Mouse (Mus musculus) intestine, embryonic 15.5 days (tissue): ENCODE measurements at regions not wholly inside any gene's neighbourhood (a gene's known extent, or its start where the extent isn't known, plus 50 kb on each side); places are given as distances from the start of the nearest gene placed in this dataset.

Source experiments
- ATAC-seq: fragments of 200-750 bp; cut with Nextera tagmentation; 2 replicates; pipeline ENCODE4 v1.8.0; 2017; ENCODE audit warnings: moderate TSS enrichment, moderate library complexity
- H3K27ac ChIP-seq: fragments of 300-500 bp; sonication (generic); 2 replicates; pipeline ENCODE4 v1.5.1; 2015; ENCODE audit warnings: mild to moderate bottlenecking, inconsistent platforms
- H3K27me3 ChIP-seq: fragments of 300-500 bp; sonication (generic); replicated peaks from 2 replicates; pipeline ENCODE4 v1.6.1; 2015; ENCODE audit warnings: inconsistent platforms
- H3K36me3 ChIP-seq: fragments of 300-500 bp; sonication (generic); 2 replicates; pipeline ENCODE4 v1.6.1; 2015; ENCODE audit warnings: inconsistent platforms
- H3K4me1 ChIP-seq: fragments of 300-500 bp; sonication (generic); replicated peaks from 2 replicates; pipeline ENCODE4 v1.6.1; 2015; ENCODE audit warnings: inconsistent platforms
- H3K4me2 ChIP-seq: fragments of 300-500 bp; sonication (generic); replicated peaks from 2 replicates; pipeline ENCODE4 v1.6.1; 2015; ENCODE audit warnings: mild to moderate bottlenecking, inconsistent platforms
- H3K4me3 ChIP-seq: fragments of 300-500 bp; sonication (generic); replicated peaks from 2 replicates; pipeline ENCODE4 v1.5.1; 2015; ENCODE audit warnings: inconsistent platforms
- H3K9ac ChIP-seq: fragments of 300-500 bp; sonication (generic); 2 replicates; pipeline ENCODE4 v1.6.1; 2015; ENCODE audit warnings: inconsistent platforms
- H3K9me3 ChIP-seq: fragments of 300-500 bp; sonication (generic); 2 replicates; pipeline ENCODE4 v1.6.1; 2016; ENCODE audit warnings: inconsistent platforms
- WGBS: fragments of 180-500 bp; shearing (Covaris S2); methylation state at CpG from one replicate; pipeline ENCODE4 v1.1.7; 2015; 5-methylcytosine and 5-hydroxymethylcytosine counted together

DNA sequence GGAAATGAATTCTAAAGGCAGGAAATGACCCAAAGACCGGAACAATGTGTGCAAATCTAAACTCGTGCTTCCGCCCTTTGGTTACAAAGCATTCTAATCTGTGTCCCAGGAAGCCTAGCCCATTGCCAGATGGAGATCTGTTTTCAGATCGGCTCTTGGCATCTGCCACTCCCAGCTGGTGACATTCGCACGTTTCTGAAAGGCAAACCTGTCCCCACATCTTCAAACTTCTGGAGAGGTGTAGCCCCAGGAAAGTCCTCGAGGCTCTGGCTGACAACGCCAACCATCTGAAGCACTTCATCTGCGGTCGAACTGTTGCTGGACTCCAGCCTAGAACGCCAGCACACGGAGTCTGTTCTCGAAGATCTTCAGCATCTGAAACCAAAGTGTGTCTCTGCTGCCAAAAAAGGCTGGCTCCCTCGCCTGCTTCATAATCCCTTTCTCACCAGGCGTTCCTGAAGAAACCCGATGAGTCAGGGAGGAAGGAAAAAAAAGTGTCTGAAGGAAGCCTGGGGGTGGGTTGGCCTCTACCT lies 73.2 kb upstream of the Map4k3 start:
- Histone ChIP-seq H3K4me3 (no peak overlapping the region), H3K36me3 (no peaks in the 10 kb centered on the region), H3K9me3 (no peaks in the 10 kb centered on the region), H3K4me2 (peak overlapping the region; percentile 37), H3K4me1 (peaks cover 19% of the 10 kb centered on the region), H3K27me3 (no peaks in the 10 kb centered on the region), H3K9ac (no peak overlapping the region), H3K27ac (peak overlapping the region; percentile 84)
- ATAC-seq = peak; percentile 54
- WGBS = 26% methylated on average over 16 of the region's 16 CpGs

DNA sequence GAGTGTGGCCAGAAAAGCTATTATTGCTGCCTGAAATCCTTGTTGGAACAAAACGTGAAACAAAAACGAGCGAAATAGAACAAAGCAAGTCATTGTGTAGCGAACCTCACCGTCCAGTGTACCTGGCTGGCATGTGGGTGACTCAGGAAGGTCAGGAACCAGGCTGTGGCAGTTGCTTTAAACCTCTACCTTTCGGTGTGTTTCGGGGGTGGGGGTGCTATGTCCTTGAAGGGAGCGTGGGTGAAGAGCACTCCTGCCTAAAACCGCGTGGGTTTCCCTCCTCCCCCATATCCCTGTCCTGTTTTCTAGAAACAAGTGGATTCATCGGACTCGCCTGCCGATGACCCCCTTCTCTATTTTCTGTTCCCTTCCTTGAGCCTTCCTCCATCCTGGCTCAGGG lies 72.6 kb upstream of the Map4k3 start:
- WGBS = 73% methylated on average over 13 of the region's 13 CpGs

DNA sequence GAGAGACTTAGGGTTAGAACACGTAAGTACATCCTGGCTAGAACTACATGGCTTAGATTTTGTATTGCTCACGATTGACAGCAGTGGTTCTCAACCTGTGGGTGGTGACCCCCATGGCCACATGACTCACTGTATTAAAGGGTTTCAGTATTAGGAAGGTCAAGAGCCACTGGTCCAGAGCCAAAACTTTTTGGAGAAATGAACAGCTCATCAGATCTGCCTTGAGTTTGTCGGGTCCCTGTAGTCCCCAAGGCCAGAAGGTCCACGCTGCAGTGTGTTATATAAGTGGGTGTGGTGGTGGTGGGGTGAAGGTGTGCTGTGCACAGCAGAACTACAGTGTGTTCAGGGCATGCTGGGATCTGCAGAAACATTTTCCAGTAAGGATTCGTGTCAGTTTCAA lies 72.2 kb upstream of the Map4k3 start:
- 72% methylated on average over 5 of the region's 5 CpGs for WGBS
- 0 out of 2 replicates have a peak, but pooled peaks have one; percentile 37 for ATAC-seq
- Histone ChIP-seq H3K4me2 (no peak overlapping the region), H3K27me3 (no peaks in the 10 kb centered on the region), H3K36me3 (no peaks in the 10 kb centered on the region), H3K4me3 (no peak overlapping the region), H3K27ac (no peak overlapping the region), H3K9me3 (no peaks in the 10 kb centered on the region), H3K4me1 (peaks cover 19% of the 10 kb centered on the region), H3K9ac (no peak overlapping the region)

More for the DNA sequence above, 72.6 kb upstream of the Map4k3 start:
- Histone ChIP-seq H3K4me1 (peaks cover 19% of the 10 kb centered on the region), H3K9me3 (no peaks in the 10 kb centered on the region), H3K9ac (no peak overlapping the region), H3K4me3 (no peak overlapping the region), H3K4me2 (no peak overlapping the region), H3K27ac (0 out of 2 replicates have a peak overlapping the region, but pooled peaks have one; percentile 36), H3K36me3 (no peaks in the 10 kb centered on the region), H3K27me3 (no peaks in the 10 kb centered on the region)
- ATAC-seq = no peak

GRCm38 (mm10) chr17:80799061-80799460 lies 70.8 kb upstream of the Map4k3 start:
- ATAC-seq = no peak
- 93% methylated on average over 6 of the region's 6 CpGs for WGBS
- H3K4me2 ChIP-seq = no peak overlapping the region
- no peaks in the 10 kb centered on the region for H3K27me3 ChIP-seq
- no peak overlapping the region for H3K4me3 ChIP-seq
- no peak overlapping the region for H3K27ac ChIP-seq
- H3K4me1 ChIP-seq = peaks cover 19% of the 10 kb centered on the region
- H3K36me3 ChIP-seq = no peaks in the 10 kb centered on the region
- no peaks in the 10 kb centered on the region for H3K9me3 ChIP-seq
- H3K9ac ChIP-seq = no peak overlapping the region

DNA sequence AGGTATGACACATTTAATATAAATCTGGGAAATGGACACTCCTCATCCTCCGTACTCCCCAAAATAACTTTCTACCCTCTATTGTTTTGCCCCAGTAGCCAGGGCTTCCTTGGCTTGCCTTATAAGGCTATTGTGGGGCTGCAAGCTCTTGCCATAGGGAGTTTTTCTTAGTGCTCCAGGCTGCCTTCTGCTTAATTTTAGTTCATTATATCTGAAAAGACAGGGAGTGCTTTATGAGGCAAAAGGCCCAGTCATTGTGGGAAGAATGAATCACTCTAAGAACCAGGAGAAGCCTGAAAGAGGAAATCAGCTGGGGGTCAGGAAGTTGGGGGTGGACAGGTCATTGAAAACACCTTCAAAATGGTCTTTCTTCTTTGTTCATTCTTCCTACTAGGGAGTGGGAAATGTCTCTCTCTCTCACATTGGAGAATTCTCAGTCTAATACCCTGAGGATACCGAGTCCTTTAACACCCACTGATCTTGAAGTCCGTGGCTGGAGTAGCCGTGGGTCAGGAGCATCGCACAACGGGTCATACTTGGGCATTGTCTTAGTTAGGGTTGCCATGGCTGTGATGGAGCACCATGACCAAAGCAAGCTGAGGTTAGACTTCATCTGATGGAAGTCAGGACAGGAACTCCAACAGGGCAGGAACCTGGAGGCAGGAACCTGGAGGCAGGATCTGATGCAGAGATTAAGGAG lies 70.1 kb upstream of the Map4k3 start:
- H3K27ac ChIP-seq = no peak overlapping the region
- no peak overlapping the region for H3K9ac ChIP-seq
- 88% methylated on average over 6 of the region's 6 CpGs for WGBS
- no peak overlapping the region for H3K4me2 ChIP-seq
- H3K4me3 ChIP-seq = no peak overlapping the region
- ATAC-seq = no peak
- peaks cover 19% of the 10 kb centered on the region for H3K4me1 ChIP-seq
- H3K27me3 ChIP-seq = no peaks in the 10 kb centered on the region
- no peaks in the 10 kb centered on the region for H3K9me3 ChIP-seq
- H3K36me3 ChIP-seq = no peaks in the 10 kb centered on the region

DNA sequence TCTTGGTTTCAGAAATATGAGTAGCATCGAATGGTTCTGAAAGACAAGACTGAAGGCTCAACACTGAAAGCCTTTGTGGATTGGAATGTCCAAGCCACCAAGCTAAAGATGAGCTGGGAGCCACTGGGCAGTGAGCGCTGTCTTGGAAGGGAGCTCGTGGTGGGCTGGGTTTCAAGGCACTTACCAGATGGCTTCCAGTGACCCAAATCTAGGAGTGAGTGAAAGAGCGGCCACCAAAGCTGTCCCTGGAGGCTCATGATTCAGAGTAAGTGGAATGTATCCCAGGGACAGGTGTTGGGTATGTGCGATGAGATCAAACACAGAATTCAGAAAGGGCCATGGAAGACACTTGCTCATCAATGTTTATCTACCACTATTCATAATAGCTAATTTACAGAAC lies 68.5 kb upstream of the Map4k3 start:
- Histone ChIP-seq H3K4me3 (no peak overlapping the region), H3K4me2 (no peak overlapping the region), H3K9me3 (no peaks in the 10 kb centered on the region), H3K36me3 (no peaks in the 10 kb centered on the region), H3K27ac (no peak overlapping the region), H3K9ac (no peak overlapping the region), H3K27me3 (no peaks in the 10 kb centered on the region), H3K4me1 (peaks cover 9% of the 10 kb centered on the region)
- ATAC-seq = no peak
- 91% methylated on average over 5 of the region's 5 CpGs for WGBS

- Histone ChIP-seq H3K4me2 (no peak overlapping the region), H3K36me3 (no peaks in the 10 kb centered on the region), H3K9ac (no peak overlapping the region), H3K9me3 (no peaks in the 10 kb centered on the region), H3K4me3 (no peak overlapping the region), H3K4me1 (peaks cover 5% of the 10 kb centered on the region; the same call in 1 of the 2 replicates), H3K27me3 (no peaks in the 10 kb centered on the region), H3K27ac (no peak overlapping the region)
- WGBS = 84% methylated on average over 8 of the region's 8 CpGs
- no peak for ATAC-seq
These were observed 68.1 kb upstream of the Map4k3 start for GRCm38 (mm10) chr17:80796386-80796785.

GRCm38 (mm10) chr17:80795453-80796105 lies 67.3 kb upstream of the Map4k3 start:
- 0 out of 2 replicates have a peak, but pooled peaks have one; percentile 33 for ATAC-seq
- Histone ChIP-seq H3K9me3 (no peaks in the 10 kb centered on the region), H3K9ac (no peak overlapping the region), H3K4me2 (no peak overlapping the region), H3K4me3 (no peak overlapping the region), H3K27me3 (no peaks in the 10 kb centered on the region), H3K36me3 (no peaks in the 10 kb centered on the region), H3K27ac (no peak overlapping the region), H3K4me1 (0 out of 2 replicates have a peak, but pooled peaks cover 3% of the 10 kb centered on the region)
- 68% methylated on average over 8 of the region's 8 CpGs for WGBS

DNA sequence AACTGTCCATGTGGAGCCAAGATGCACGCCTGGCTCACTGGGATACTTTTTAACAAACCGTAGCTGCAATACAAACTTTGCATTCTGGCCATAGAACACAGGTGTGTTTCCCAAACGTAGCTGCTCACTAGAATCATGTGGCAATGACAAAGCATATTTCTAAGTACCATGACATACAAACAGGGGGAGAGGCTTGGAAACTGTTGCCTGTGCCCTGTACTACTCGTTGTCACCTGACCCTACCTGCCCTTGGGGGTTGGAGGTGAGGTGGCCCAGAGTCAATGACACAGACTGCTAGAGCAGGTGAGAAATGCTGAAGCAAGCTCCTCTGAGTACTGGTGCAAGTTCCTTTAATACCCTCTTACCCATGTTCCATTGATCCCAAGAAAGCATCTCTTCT lies 64.3 kb upstream of the Map4k3 start:
- WGBS = 79% methylated on average over 4 of the region's 4 CpGs

DNA sequence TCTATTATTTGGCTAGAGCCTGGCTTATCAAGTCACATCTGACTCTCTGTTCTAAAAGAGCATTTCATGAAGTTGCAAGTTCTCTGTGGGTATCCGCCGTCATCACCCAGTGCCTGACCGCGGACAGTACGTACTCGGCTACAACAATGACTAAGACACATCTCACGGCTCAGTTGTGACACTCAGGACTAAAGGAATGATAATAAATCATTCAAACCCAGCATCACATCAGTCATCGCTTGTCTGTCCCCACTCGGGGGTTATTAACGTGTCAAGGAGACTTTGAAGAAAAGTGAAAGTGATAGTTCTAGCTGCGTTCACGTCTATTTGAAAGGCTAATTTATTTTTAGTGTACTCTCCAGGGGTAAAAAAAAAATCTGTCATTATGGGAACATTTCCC lies 61.4 kb upstream of the Map4k3 start:
- H3K9ac ChIP-seq = no peak overlapping the region
- H3K27ac ChIP-seq = no peak overlapping the region
- 81% methylated on average over 12 of the region's 12 CpGs for WGBS
- H3K4me1 ChIP-seq = peaks cover 10% of the 10 kb centered on the region; the same call in 1 of the 2 replicates
- no peaks in the 10 kb centered on the region for H3K36me3 ChIP-seq
- no peak for ATAC-seq
- H3K4me2 ChIP-seq = no peak overlapping the region
- no peaks in the 10 kb centered on the region for H3K9me3 ChIP-seq
- H3K27me3 ChIP-seq = no peaks in the 10 kb centered on the region
- no peak overlapping the region for H3K4me3 ChIP-seq

More for the DNA sequence above, 64.3 kb upstream of the Map4k3 start:
- no peak overlapping the region for H3K27ac ChIP-seq
- no peaks in the 10 kb centered on the region for H3K4me1 ChIP-seq
- H3K9me3 ChIP-seq = no peaks in the 10 kb centered on the region
- H3K4me2 ChIP-seq = no peak overlapping the region
- no peaks in the 10 kb centered on the region for H3K36me3 ChIP-seq
- no peaks in the 10 kb centered on the region for H3K27me3 ChIP-seq
- no peak for ATAC-seq
- no peak overlapping the region for H3K4me3 ChIP-seq
- no peak overlapping the region for H3K9ac ChIP-seq

- 71% methylated on average over 3 of the region's 3 CpGs for WGBS
- Histone ChIP-seq H3K9me3 (no peaks in the 10 kb centered on the region), H3K4me1 (peaks cover 10% of the 10 kb centered on the region; the same call in 1 of the 2 replicates), H3K4me3 (no peak overlapping the region), H3K27ac (no peak overlapping the region), H3K36me3 (no peaks in the 10 kb centered on the region), H3K4me2 (no peak overlapping the region), H3K9ac (no peak overlapping the region), H3K27me3 (no peaks in the 10 kb centered on the region)
- no peak for ATAC-seq
These were observed 60.7 kb upstream of the Map4k3 start for GRCm38 (mm10) chr17:80789000-80789399.

- 22% methylated on average over 2 of the region's 2 CpGs for WGBS
- peak; percentile 88 for ATAC-seq
These were observed 58.6 kb upstream of the Map4k3 start for GRCm38 (mm10) chr17:80786858-80787257.

More at GRCm38 (mm10) chr17:80786858-80787257, 58.6 kb upstream of the Map4k3 start:
- Histone ChIP-seq H3K9ac (no peak overlapping the region), H3K9me3 (no peaks in the 10 kb centered on the region), H3K4me1 (peaks cover 16% of the 10 kb centered on the region; the same call in 1 of the 2 replicates), H3K36me3 (no peaks in the 10 kb centered on the region), H3K4me2 (no peak overlapping the region), H3K27me3 (no peaks in the 10 kb centered on the region), H3K4me3 (no peak overlapping the region), H3K27ac (peak overlapping the region; percentile 82)
